Mouse (Mus musculus): ENCODE results near the gene Pik3c2b.

The Pik3c2b gene

DNA sequence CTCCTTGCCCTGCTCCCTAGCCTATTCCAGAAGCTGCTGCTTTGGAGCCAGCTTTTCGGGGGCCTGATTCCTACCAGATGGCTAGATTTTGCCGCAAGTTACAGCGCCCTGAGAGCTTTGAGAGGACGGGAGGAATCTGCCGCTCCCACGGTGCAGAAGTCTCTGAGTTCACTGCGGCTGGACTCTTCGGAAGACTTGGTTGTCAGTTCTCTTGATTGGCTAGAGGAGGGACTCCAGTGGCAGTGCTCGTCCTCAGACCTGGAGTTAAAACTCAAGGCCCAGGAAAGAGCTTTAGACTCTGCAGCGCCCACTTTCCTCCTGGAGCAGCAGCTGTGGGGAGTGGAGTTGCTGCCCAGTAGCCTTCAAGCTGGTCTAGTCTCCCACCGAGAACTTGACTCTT lies 86.5 kb downstream of the Pik3c2b start:
- intact Hi-C loops (cut with DNase I), result no loop called here

DNA sequence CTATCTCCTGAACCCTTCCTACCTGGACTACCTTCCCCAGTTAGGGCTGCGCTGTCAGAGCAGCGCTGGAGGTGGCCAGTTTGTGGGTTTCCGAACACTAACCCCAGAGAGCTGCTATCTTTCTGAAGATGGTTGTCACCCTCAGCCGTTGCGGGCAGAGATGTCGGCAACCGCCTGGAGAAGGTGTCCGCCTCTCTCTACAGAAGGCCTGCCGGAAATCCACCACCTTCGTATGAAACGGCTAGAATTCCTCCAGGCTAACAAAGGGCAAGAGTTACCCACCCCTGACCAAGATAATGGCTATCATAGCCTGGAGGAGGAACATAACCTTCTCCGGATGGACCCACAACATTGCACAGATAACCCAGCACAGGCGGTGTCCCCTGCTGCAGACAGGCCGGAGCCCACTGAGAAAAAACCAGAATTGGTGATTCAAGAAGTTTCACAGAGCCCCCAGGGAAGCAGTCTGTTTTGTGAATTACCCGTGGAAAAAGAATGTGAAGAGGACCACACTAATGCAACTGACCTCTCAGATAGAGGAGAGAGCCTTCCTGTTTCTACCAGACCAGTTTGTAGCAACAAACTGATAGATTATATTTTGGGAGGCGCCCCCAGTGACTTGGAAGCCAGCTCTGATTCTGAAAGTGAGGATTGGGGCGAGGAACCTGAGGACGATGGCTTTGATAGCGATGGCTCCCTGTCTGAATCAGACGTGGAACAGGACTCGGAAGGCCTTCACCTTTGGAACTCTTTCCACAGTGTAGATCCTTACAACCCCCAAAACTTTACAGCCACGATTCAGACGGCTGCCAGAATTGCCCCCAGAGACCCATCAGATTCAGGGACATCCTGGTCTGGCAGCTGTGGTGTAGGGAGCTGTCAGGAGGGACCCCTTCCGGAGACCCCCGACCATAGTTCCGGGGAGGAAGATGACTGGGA lies 87.2 kb downstream of the Pik3c2b start:
- intact Hi-C loops (cut with DNase I), result no loop called here

DNA sequence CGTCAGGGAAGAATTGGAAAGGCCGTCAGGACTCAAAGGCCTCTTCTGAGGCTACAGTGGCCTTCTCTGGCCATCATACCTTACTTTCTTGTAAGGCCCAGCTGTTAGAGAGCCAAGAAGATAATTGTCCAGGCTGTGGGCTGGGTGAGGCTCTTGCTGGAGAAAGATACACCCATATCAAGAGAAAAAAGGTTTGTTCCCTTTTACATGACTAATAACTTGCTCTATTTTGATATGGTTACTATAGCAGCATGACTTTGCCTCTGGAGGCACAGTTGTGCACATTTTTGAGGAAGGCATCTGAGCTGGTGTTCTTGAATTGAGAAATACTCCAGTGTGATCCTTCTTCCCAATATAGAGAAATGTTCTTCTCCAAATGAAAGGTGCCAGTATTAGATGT lies 88.0 kb downstream of the Pik3c2b start:
- intact Hi-C loops (cut with DNase I), result no loop called here

GRCm38 (mm10) chr1:133134071-133134470 lies 88.6 kb downstream of the Pik3c2b start:
- intact Hi-C loops (cut with DNase I), result no loop called here

DNA sequence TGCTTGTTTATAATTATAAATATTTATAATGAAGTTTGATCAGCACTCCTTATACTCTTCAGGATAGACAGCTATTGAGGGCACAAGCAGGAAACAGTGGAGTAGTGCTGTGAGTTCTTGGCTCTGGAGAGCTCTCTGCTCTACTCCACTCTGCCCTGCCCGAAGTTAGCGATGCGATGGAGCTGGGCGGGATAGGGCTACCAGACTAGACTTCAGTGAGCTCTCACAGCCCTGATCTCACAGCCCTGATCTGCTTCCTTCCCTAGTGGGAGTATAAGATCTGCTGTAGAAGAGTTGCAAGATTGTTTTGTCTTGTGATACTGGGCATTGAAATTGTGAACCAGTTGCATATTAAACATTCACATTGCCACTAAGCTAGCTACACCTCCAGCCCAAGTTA lies 89.4 kb downstream of the Pik3c2b start:
- intact Hi-C loops (cut with DNase I), result no loop called here

DNA sequence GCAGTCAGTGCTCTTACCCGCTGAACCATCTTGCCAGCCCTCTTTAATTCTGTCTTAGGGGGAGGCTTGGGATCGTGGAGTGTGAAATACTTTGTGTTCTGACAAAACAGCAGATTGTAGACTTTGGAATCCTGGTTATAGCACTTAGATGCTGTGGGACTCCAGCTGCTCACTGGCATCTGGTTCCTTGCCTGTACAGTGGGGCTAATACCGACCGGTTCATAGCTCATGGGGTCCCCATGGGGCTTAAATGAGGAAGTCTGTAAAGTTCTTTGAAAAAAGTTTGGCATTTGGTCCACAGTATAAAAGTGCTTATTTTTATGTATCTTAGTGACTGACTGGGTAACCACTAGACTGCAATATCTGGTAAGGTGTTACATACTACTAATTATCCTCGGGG lies 90.3 kb downstream of the Pik3c2b start:
- intact Hi-C loops (cut with DNase I), result no loop called here

DNA sequence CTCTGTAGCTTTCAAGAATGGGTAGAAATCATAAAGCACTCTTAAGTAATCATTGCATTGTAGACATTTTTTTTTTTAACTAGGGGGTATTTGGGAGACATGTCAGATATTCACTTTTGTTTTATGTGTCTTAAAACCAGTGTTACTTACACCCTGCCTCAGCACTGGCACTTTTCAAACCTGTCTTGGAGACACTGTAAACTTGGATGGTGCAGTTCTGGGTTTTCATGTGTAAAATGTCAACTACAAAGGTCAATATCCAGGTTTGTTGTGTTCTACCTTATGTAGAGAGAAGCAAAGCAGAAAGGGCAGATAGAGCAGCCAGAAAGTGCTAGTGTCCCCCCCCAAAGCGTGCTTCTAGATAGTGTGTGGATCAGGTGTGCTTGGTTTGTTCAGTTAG lies 92.9 kb downstream of the Pik3c2b start:
- intact Hi-C loops (cut with DNase I), result no loop called here

DNA sequence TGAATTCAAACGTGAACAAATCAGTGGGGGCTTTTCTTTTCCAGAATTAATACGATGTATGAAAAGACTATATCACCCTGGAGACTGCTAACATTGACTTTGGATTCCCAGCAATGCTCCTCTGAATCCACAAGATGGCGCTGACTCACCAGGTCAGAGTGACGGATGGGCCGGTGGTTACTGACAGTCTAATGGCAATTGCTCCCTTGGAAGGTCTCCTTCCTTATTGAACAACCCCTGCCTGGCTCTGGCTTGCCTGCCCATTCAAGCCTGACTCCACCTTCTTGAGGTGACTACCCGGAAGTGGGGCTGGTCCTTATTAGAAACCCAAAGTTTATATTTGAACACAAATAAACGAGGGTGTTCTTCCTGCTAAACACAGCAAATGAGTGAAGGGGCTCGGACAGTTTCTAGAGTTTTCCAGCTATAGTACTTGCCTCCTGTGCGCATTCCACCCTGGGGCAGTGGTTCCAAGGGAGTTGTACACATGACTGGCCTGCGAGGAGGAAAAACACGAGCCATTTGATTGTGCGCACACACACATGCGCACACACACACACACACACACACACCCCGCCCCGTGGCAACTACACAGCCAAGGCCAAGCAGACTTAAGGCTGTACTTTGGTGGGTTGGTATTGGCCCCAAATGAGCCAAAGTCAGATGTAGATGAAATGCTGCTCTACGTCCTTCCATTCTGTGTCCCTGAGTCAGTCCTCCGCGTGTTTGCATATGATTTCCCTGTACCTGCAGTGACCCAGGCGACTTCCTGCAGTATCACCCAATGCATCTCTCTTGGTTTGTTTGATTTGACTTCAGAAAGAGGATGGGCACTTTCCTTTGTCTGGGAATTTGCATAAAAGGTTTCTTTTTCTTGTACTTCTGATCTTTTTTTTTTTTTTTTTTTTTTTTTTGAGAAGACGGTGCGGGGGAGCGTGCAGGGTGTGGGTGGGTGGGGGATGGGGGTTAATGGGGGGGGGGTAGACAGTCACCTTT lies 100.8 kb downstream of the Pik3c2b start:
- intact Hi-C loops (cut with DNase I), result no loop called here

DNA sequence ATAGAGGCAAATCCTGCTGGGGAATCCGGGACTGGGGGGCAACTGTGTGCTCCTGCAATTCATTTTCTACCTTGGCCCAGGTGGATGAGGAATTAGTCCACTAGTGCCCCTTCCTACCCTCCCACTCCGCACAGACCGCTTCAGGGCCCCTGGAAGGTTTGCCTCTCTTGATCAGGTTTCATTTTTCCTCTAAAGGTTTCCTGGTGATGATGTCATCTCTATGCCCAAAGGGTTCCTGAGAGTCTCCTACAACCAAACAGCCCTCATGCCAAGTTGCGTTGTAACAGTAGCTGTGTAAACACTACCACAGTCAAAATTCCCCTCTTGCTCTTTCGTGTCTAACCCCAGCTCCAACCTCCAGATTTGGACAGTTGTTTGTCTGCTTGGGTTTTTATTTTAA lies 101.9 kb downstream of the Pik3c2b start:
- intact Hi-C loops (cut with DNase I), result no loop called here

DNA sequence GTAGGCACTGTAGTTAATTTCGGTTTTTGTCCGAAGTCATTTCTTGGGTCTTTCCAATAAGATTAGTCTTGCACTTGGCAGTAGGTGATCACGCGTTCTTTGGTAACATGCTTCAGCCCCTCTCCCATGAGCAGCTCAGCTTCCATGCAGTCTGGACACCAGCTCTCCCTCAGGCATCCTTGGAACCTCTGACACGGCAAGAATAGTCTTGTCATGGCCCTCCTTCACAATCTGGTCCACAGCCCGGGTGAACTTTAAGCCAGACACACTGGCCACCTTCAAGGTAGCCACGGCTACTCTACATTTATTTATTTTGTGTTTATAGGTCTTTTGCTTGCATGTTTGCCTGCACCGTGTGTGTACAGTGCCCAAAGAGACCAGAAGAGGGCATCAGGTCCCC lies 102.7 kb downstream of the Pik3c2b start:
- intact Hi-C loops (cut with DNase I), result no loop called here

GRCm38 (mm10) chr1:133150556-133150955 lies 105.1 kb downstream of the Pik3c2b start:
- intact Hi-C loops (cut with DNase I), result no loop called here

- intact Hi-C loops (cut with DNase I), result no loop called here
These were observed 106.7 kb downstream of the Pik3c2b start for GRCm38 (mm10) chr1:133152213-133152612.

DNA sequence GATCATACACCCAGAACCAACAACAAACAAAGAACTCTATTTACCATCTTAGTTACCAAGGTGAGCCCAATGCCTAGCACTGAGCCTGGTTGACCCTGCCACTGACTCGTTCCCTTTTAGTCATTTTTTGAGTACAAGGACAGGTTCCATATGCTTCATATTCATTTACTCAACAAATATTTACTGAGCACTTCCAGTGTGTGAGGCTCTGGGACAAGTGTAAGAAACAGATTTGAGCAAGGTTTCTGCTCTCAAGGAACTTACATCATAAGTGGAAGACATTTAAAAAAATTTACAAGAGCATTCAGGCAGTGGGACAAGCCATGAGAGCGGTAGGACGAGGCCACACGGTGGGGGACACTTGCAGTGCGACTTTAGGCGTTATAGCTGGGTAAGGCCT lies 109.8 kb downstream of the Pik3c2b start:
- intact Hi-C loops (cut with DNase I), result no loop called here

Data from adrenal gland (tissue).